Mouse (Mus musculus) liver, embryonic 14.5 days (tissue): ENCODE results near the gene Bicd2.

Experiments
- CTCF ChIP-seq: IDR thresholded peaks from 2 replicates; pipeline ENCODE4 v1.5.1; 2016; ENCODE audit warnings: antibody characterized with exemption, low read depth, control low read depth
- EP300 ChIP-seq: IDR thresholded peaks from 2 replicates; pipeline ENCODE4 v1.6.1; 2016; ENCODE audit warnings: antibody characterized with exemption, low read depth

DNA sequence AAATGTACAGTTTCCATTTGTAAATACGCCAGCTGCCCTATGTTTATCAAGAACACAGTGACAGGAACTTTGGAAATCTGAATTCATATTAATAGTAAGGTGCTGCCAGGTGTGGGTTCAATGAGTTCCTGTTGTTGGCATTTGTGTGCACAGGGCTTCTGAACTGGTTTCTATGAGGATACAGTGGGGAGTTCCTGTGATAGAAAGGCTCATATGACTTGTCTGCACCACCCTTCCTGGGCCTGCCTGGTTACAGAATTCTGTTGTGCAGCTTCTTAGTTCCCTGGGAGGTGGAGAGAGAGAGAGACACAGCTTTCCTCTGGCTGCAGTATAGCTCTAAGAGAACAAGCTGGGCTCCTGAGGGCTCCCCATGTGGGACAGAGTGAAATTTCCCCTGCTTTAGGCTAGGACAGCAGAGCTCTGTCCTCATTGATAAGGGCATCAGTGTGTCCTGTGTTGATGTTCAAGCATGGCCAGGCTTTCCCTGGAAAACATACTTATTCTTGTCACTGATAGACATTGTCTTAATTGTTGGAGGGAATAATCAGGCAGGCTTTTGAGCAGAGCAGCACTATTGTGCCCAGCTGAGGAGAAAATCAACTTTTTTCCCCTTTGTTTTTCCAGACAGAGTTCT is 86.8 kb downstream of the Bicd2 start:
- TF ChIP-seq CTCF = no peak
- no peak for TF ChIP-seq EP300
